Comparison of ENCODE assay signal across 8 mouse cellular contexts in the genomic region with DNA sequence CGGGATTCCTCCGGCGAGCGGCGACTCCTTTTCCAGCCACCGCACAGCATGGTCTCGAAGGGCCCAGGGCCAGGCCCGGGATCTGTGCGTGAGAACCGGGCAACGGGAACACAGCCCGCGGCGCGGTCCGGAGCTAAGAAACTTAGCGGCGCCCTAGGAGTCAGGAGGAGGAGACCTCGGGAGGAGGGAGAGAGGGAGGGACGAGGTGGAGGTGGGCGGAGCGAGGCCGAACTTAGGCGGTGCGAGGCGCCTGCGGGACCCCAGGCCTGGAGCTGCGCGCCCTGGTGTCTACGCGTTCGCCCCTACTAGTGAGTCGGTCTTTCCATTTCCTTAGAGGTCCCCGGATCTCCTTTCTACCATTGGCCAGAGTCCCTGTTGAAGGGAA. TPM values are rescaled to one million over a fixed set of nuclear protein-coding genes. Genes with fewer than 3 reads are reported as not detected.
DNase-seq lines count a peak whose midpoint lies in the region; ATAC-seq and TF ChIP-seq lines count a peak whose summit lies in the region.

A gene (minus strand): TSS at position 178 of the 385 bp plus-strand sequence.
A gene (plus strand): TSS at position 202 of the 385 bp plus-strand sequence.

- H3K9ac ChIP-seq in kidney, embryonic 14.5 days (ENCODE audit: low read depth, low read length) = peak within 1 kb of the TSS; percentile 61
- peak within 1 kb of the TSS; percentile 47 for H3K9ac ChIP-seq in liver, embryonic 11.5 days (ENCODE audit: low read depth, low read length)

- no peak for TF ChIP-seq CTCF in C2C12 (IDR thresholded peaks at IDR 0.05; ENCODE audit: control insufficient read depth, insufficient read depth, insufficient read length)
- no peak for TF ChIP-seq CTCF in embryonic fibroblast, embryonic 13.5 days (IDR thresholded peaks at IDR 0.05; ENCODE audit: borderline replicate concordance, insufficient read depth, low read length)

- peak within 1 kb of the TSS; percentile 53 for H3K4me3 ChIP-seq in C2C12 (ENCODE audit: insufficient read depth, poor library complexity, severe bottlenecking)
- H3K4me3 ChIP-seq in embryonic fibroblast, embryonic 13.5 days (ENCODE audit: insufficient read depth, low read length) = peak within 1 kb of the TSS; percentile 52
- H3K4me3 ChIP-seq in heart, embryonic 10.5 days = peak within 1 kb of the TSS; percentile 64
- H3K4me3 ChIP-seq in kidney, embryonic 14.5 days (ENCODE audit: low read length) = peak within 1 kb of the TSS; percentile 60
- H3K4me3 ChIP-seq in liver, embryonic 11.5 days (ENCODE audit: low read depth, low read length) = peak within 1 kb of the TSS; percentile 70

- TF ChIP-seq POLR2A in embryonic fibroblast, embryonic 13.5 days (IDR thresholded peaks at IDR 0.05; ENCODE audit: low read depth, low read length) = peak; percentile 89

- DNase-seq in adrenal gland, postnatal 4 days (ENCODE audit: low spot score in 2 of 2) = peak; percentile 46 to 58
- no peak for DNase-seq in heart, embryonic 10.5 days (ENCODE audit: low spot score)
- DNase-seq in liver, embryonic 11.5 days (ENCODE audit: low spot score) = peak; percentile 73
- peak; percentile 53 for DNase-seq in splenic B cell, adult 2 months (ENCODE audit: low read depth, low spot score)

- H3K9me3 ChIP-seq in heart, embryonic 10.5 days = no peaks in the 10 kb centered on the region
- H3K9me3 ChIP-seq in kidney, embryonic 14.5 days (ENCODE audit: control insufficient read depth, low read length) = no peaks in the 10 kb centered on the region
- H3K9me3 ChIP-seq in liver, embryonic 11.5 days (ENCODE audit: control insufficient read depth, low read length) = no peaks in the 10 kb centered on the region

- peaks cover 19% of the 10 kb centered on the region for H3K36me3 ChIP-seq in C2C12 (ENCODE audit: control insufficient read depth, insufficient read depth)
- no peaks in the 10 kb centered on the region for H3K36me3 ChIP-seq in heart, embryonic 10.5 days
- H3K36me3 ChIP-seq in kidney, embryonic 14.5 days (ENCODE audit: control insufficient read depth, insufficient read depth, low read length) = no peaks in the 10 kb centered on the region
- H3K36me3 ChIP-seq in liver, embryonic 11.5 days (ENCODE audit: control insufficient read depth, insufficient read depth, low read length) = no peaks in the 10 kb centered on the region
- peaks cover 1% of the 10 kb centered on the region; the same call in 1 of the 2 replicates for H3K36me3 ChIP-seq in splenic B cell, adult 2 months (ENCODE audit: control insufficient read depth, insufficient read depth, low read length, poor library complexity, severe bottlenecking)

- peaks cover 15% of the 10 kb centered on the region for H3K4me1 ChIP-seq in embryonic fibroblast, embryonic 13.5 days (ENCODE audit: control insufficient read depth, insufficient read depth, low read length)
- peaks cover 72% of the 10 kb centered on the region for H3K4me1 ChIP-seq in heart, embryonic 10.5 days
- peaks cover 49% of the 10 kb centered on the region for H3K4me1 ChIP-seq in kidney, embryonic 14.5 days (ENCODE audit: control insufficient read depth, insufficient read depth, low read length)
- H3K4me1 ChIP-seq in liver, embryonic 11.5 days (replicated peaks; ENCODE audit: control insufficient read depth, insufficient read depth, low read length) = peaks cover 49% of the 10 kb centered on the region

- peak within 1 kb of the TSS; percentile 99 for H3ac ChIP-seq in C2C12 (ENCODE audit: control insufficient read depth, insufficient read length, low read depth)

- WGBS in heart, embryonic 10.5 days = under 1% methylated on average over 34 of the region's 34 CpGs
- under 1% methylated on average over 34 of the region's 34 CpGs for WGBS in kidney, embryonic 14.5 days
- under 1% methylated on average over 34 of the region's 34 CpGs for WGBS in liver, embryonic 11.5 days

- H3K27me3 ChIP-seq in C2C12 (ENCODE audit: control insufficient read depth, insufficient read depth, insufficient read length) = no peaks in the 10 kb centered on the region
- H3K27me3 ChIP-seq in heart, embryonic 10.5 days (ENCODE audit: insufficient read depth, poor library complexity, severe bottlenecking) = peaks cover 51% of the 10 kb centered on the region
- no peaks in the 10 kb centered on the region; the same call in 1 of the 2 replicates for H3K27me3 ChIP-seq in kidney, embryonic 14.5 days (ENCODE audit: control insufficient read depth, insufficient read depth, low read length)
- peaks cover 36% of the 10 kb centered on the region for H3K27me3 ChIP-seq in liver, embryonic 11.5 days (replicated peaks; ENCODE audit: control insufficient read depth, insufficient read depth, low read length)
- H3K27me3 ChIP-seq in splenic B cell, adult 2 months (ENCODE audit: control insufficient read depth, insufficient read depth, low read length, poor library complexity, severe bottlenecking) = no peaks in the 10 kb centered on the region

- H3K27ac ChIP-seq in embryonic fibroblast, embryonic 13.5 days (ENCODE audit: insufficient read depth, low read length) = peak within 1 kb of the TSS; percentile 36
- H3K27ac ChIP-seq in heart, embryonic 10.5 days = peak within 1 kb of the TSS; percentile 83
- H3K27ac ChIP-seq in kidney, embryonic 14.5 days (ENCODE audit: low read depth, low read length) = no peak within 1 kb of the TSS
- H3K27ac ChIP-seq in liver, embryonic 11.5 days (ENCODE audit: low read depth, low read length) = no peak within 1 kb of the TSS

- peak; percentile 55 for ATAC-seq in kidney, embryonic 14.5 days (ENCODE audit: low FRiP score, low TSS enrichment)
- 0 out of 2 replicates have a peak, but pooled peaks have one; percentile 32 for ATAC-seq in liver, embryonic 11.5 days (replicated peaks; ENCODE audit: low FRiP score)
- peak; percentile 29; the same call in 1 of the 2 replicates for ATAC-seq in monocyte, adult 5-6 weeks (replicated peaks; ENCODE audit: insufficient number of reproducible peaks, low FRiP score, low TSS enrichment, poor library complexity, severe bottlenecking)

- H3K79me3 ChIP-seq in C2C12 (ENCODE audit: low read depth) = peaks cover 29% of the 10 kb centered on the region

- peaks cover 62% of the 10 kb centered on the region for H3K79me2 ChIP-seq in C2C12 (ENCODE audit: control insufficient read depth, insufficient read depth)

- H3K4me2 ChIP-seq in kidney, embryonic 14.5 days (replicated peaks; ENCODE audit: low read depth, low read length) = peak within 1 kb of the TSS; percentile 86
- peak within 1 kb of the TSS; percentile 96 for H3K4me2 ChIP-seq in liver, embryonic 11.5 days

TF ChIP-seq in C2C12, 6 proteins besides CTCF, POLR2A, EP300 and RAD21:
- TF ChIP-seq MYOG (IDR thresholded peaks at IDR 0.05; ENCODE audit: control insufficient read depth, extremely low read depth, insufficient read length) (no peak), MAX (IDR thresholded peaks at IDR 0.05) (no peak), FOSL1 (IDR thresholded peaks at IDR 0.05; ENCODE audit: insufficient read depth, low read length, poor library complexity, severe bottlenecking) (no peak), USF1 (IDR thresholded peaks at IDR 0.05; ENCODE audit: low read depth) (no peak), CEBPB (IDR thresholded peaks at IDR 0.05; ENCODE audit: low read depth) (no peak), MYOD1 (IDR thresholded peaks at IDR 0.05; ENCODE audit: control insufficient read depth, insufficient read length, low read depth) (no peak)

RNA-seq across cellular contexts. Expression of the first gene that starts in this region (rescaled TPM):
- 27.6 TPM for polyA plus RNA-seq in C2C12 (2012; fragmentation: generic; extraction: Trizol)
- total RNA-seq in adrenal gland, postnatal 4 days (2021) = 1 to 10 TPM; 8.7 to 8.9 TPM
- 5.6 and 7.1 TPM in 2 replicates for polyA plus RNA-seq in embryonic fibroblast, embryonic 13.5 days (2011; ENCODE audit: insufficient read length, low read depth, missing spikeins)
- 3.6 and 4.8 TPM in 2 replicates for polyA plus RNA-seq in heart, embryonic 10.5 days (2016; fragmentation: Nextera tagmentation; extraction: Ambion mirVana)
- 3.2 and 4.4 TPM in 2 replicates for polyA plus RNA-seq in kidney, embryonic 14.5 days (2014; fragmentation: Nextera tagmentation; extraction: Ambion mirVana)
- polyA plus RNA-seq in liver, embryonic 11.5 days (2014; fragmentation: Nextera tagmentation; extraction: Ambion mirVana) = 1.1 and 1.3 TPM in 2 replicates
- 0.97 TPM in 1 of 3 replicates, not detected in the others for total RNA-seq in monocyte, adult 5-6 weeks (2017)

RNA-seq across cellular contexts. Expression of the second gene that starts in this region (rescaled TPM):
- 23.0 TPM for polyA plus RNA-seq in C2C12 (2012; fragmentation: generic; extraction: Trizol)
- total RNA-seq in adrenal gland, postnatal 4 days (2021) = 10 to 100 TPM; 58.4 to 64.4 TPM
- polyA plus RNA-seq in embryonic fibroblast, embryonic 13.5 days (2011; ENCODE audit: insufficient read length, low read depth, missing spikeins) = 23.3 and 24.3 TPM in 2 replicates
- 9.8 and 10.2 TPM in 2 replicates for polyA plus RNA-seq in heart, embryonic 10.5 days (2016; fragmentation: Nextera tagmentation; extraction: Ambion mirVana)
- 15.8 and 16.9 TPM in 2 replicates for polyA plus RNA-seq in kidney, embryonic 14.5 days (2014; fragmentation: Nextera tagmentation; extraction: Ambion mirVana)
- polyA plus RNA-seq in liver, embryonic 11.5 days (2014; fragmentation: Nextera tagmentation; extraction: Ambion mirVana) = 24.5 and 30.7 TPM in 2 replicates
- total RNA-seq in monocyte, adult 5-6 weeks (2017) = 21.8 to 32.6 TPM (median 28.3 TPM) in 3 replicates

Comparison
In these comparisons a context has a peak if more than half of its experiments do, and no peak if none do; other contexts are left out.
1. H3K27ac ChIP-seq: peak in embryonic fibroblast, embryonic 13.5 days (single experiment) and heart, embryonic 10.5 days (single experiment); none in kidney, embryonic 14.5 days (single experiment) and liver, embryonic 11.5 days (single experiment).
2. Peak in every context shown above with its lines, with median percentiles within 50 percentile points of each other: H3K4me3 ChIP-seq and ATAC-seq.